Mouse (Mus musculus): ENCODE data around the gene Hadhb. TPM values are rescaled to one million over a fixed set of nuclear protein-coding genes. Genes with fewer than 3 reads are reported as not detected.

Gene Hadhb
- polyA plus RNA-seq, 1 experiment from 2014 or later = 139 TPM

DNA sequence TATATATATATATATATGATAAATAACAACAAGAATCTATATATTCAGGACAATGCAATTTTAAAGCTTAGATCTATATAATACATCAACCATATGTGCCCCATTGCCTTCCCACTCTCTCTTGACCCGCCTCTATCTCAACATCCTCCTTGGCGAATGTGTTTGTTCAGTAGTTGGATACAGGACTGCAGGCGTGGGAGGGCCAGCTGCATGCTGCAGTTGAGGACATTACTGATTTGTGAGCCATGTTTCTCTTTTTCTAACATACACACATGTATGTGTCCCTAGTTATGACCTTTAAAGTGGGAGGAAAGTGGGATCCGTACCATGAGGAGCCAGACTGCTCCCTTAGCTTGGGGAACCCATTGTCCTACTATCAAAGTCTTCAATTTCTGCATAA lies 23.8 kb upstream of the Hadhb start:
- Histone ChIP-seq H3K9ac (replicated peaks; ENCODE audit: low read length) (no peak overlapping the region), H3K4me3 (ENCODE audit: low read depth, low read length) (no peak overlapping the region), H3K27me3 (ENCODE audit: control insufficient read depth, insufficient read depth, low read length) (no peaks in the 10 kb centered on the region), H3K4me1 (ENCODE audit: control insufficient read depth, insufficient read depth, low read length) (no peaks in the 10 kb centered on the region), H3K36me3 (replicated peaks; ENCODE audit: control insufficient read depth, insufficient read depth, low read depth, low read length) (peaks cover 6% of the 10 kb centered on the region), H3K4me2 (ENCODE audit: low read depth, low read length) (no peak overlapping the region), H3K9me3 (replicated peaks; ENCODE audit: control insufficient read depth, low read length) (no peaks in the 10 kb centered on the region), H3K27ac (replicated peaks; ENCODE audit: low read depth, low read length) (no peak overlapping the region)
- DNase-seq (ENCODE audit: low spot score) (no peak), ATAC-seq (replicated peaks; ENCODE audit: insufficient number of reproducible peaks, low FRiP score, low TSS enrichment, low read depth) (no peak)
- WGBS = 87% methylated on average over 4 of the region's 4 CpGs

- H3K4me1 ChIP-seq (ENCODE audit: control insufficient read depth, insufficient read depth, low read length) = no peaks in the 10 kb centered on the region
- peaks cover 6% of the 10 kb centered on the region for H3K36me3 ChIP-seq (replicated peaks; ENCODE audit: control insufficient read depth, insufficient read depth, low read depth, low read length)
- no peak overlapping the region for H3K4me3 ChIP-seq (ENCODE audit: low read depth, low read length)
- H3K27ac ChIP-seq (replicated peaks; ENCODE audit: low read depth, low read length) = no peak overlapping the region
- 96% methylated on average over 2 of the region's 2 CpGs for WGBS
- H3K9me3 ChIP-seq (replicated peaks; ENCODE audit: control insufficient read depth, low read length) = no peaks in the 10 kb centered on the region
- no peaks in the 10 kb centered on the region for H3K27me3 ChIP-seq (ENCODE audit: control insufficient read depth, insufficient read depth, low read length)
- DNase-seq (ENCODE audit: low spot score) (no peak), ATAC-seq (replicated peaks; ENCODE audit: insufficient number of reproducible peaks, low FRiP score, low TSS enrichment, low read depth) (no peak)
- no peak overlapping the region for H3K4me2 ChIP-seq (ENCODE audit: low read depth, low read length)
- H3K9ac ChIP-seq (replicated peaks; ENCODE audit: low read length) = no peak overlapping the region
These were observed 22.9 kb upstream of the Hadhb start for GRCm38 (mm10) chr5:30132173-30132572.

DNA sequence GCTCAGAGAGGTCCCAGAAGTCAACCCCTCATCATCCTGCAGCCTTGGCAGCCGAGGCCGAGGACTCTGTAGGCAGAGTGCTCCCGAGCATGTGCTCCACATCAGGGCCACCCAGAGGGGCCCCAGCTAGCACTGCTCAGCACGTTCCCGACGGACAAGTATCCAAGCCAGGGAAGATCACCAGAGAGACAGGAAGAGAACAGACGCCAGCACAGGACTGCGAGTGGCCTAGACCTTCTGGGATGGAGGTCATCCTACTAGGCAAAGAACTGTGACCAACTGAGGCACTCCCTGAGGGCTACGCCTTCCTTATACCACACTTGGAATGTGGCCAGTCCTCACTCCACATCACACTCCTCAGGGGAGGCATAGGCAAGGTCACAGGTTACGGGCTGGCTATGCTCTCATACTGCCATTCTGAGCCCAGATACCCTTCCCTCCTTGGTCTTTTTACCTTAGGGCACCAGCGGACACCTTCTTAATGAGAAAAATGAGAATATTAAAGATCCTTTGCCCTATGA lies 19.3 kb upstream of the Hadhb start:
- no peaks in the 10 kb centered on the region for H3K4me1 ChIP-seq (ENCODE audit: control insufficient read depth, insufficient read depth, low read length)
- DNase-seq (ENCODE audit: low spot score) (no peak), ATAC-seq (replicated peaks; ENCODE audit: insufficient number of reproducible peaks, low FRiP score, low TSS enrichment, low read depth) (no peak)
- H3K9ac ChIP-seq (replicated peaks; ENCODE audit: low read length) = no peak overlapping the region
- H3K36me3 ChIP-seq (replicated peaks; ENCODE audit: control insufficient read depth, insufficient read depth, low read depth, low read length) = peaks cover 2% of the 10 kb centered on the region; the same call in 1 of the 2 replicates
- no peak overlapping the region for H3K27ac ChIP-seq (replicated peaks; ENCODE audit: low read depth, low read length)
- H3K27me3 ChIP-seq (ENCODE audit: control insufficient read depth, insufficient read depth, low read length) = no peaks in the 10 kb centered on the region
- no peak overlapping the region for H3K4me2 ChIP-seq (ENCODE audit: low read depth, low read length)
- 88% methylated on average over 11 of the region's 11 CpGs for WGBS
- H3K4me3 ChIP-seq (ENCODE audit: low read depth, low read length) = no peak overlapping the region
- H3K9me3 ChIP-seq (replicated peaks; ENCODE audit: control insufficient read depth, low read length) = no peaks in the 10 kb centered on the region

DNA sequence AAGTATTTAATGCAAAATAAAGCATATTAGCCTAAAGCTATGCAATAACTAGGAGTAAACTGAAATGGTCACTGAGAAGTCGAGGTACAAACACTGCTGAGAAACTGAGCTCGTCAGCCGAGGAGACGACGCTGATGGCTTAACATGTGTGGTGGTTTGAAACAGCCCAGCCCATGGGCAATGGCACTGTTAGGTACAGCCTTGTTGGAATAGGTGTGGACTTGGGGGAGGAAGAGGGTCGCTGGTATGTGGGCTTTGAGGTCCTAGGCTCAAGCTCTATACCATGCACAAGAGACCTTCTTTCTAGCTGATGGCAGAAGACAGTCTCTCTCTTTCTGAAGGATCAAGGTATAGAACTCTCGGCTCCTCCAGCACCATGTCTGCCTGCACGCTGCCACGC lies 17.8 kb upstream of the Hadhb start:
- Histone ChIP-seq H3K27ac (replicated peaks; ENCODE audit: low read depth, low read length) (no peak overlapping the region), H3K4me3 (ENCODE audit: low read depth, low read length) (no peak overlapping the region), H3K9ac (replicated peaks; ENCODE audit: low read length) (no peak overlapping the region), H3K4me2 (ENCODE audit: low read depth, low read length) (no peak overlapping the region), H3K36me3 (replicated peaks; ENCODE audit: control insufficient read depth, insufficient read depth, low read depth, low read length) (peaks cover 4% of the 10 kb centered on the region; the same call in 1 of the 2 replicates), H3K4me1 (ENCODE audit: control insufficient read depth, insufficient read depth, low read length) (no peaks in the 10 kb centered on the region), H3K27me3 (ENCODE audit: control insufficient read depth, insufficient read depth, low read length) (no peaks in the 10 kb centered on the region), H3K9me3 (replicated peaks; ENCODE audit: control insufficient read depth, low read length) (no peaks in the 10 kb centered on the region)
- ATAC-seq (replicated peaks; ENCODE audit: insufficient number of reproducible peaks, low FRiP score, low TSS enrichment, low read depth) = no peak
- 94% methylated on average over 9 of the region's 9 CpGs for WGBS
- no peak for DNase-seq (ENCODE audit: low spot score)

GRCm38 (mm10) chr5:30138193-30138592 lies 16.9 kb upstream of the Hadhb start:
- 89% methylated on average over 4 of the region's 4 CpGs for WGBS
- no peak for ATAC-seq (replicated peaks; ENCODE audit: insufficient number of reproducible peaks, low FRiP score, low TSS enrichment, low read depth)
- H3K9ac ChIP-seq (replicated peaks; ENCODE audit: low read length) = no peak overlapping the region
- H3K27me3 ChIP-seq (ENCODE audit: control insufficient read depth, insufficient read depth, low read length) = no peaks in the 10 kb centered on the region
- H3K36me3 ChIP-seq (replicated peaks; ENCODE audit: control insufficient read depth, insufficient read depth, low read depth, low read length) = peaks cover 2% of the 10 kb centered on the region
- no peaks in the 10 kb centered on the region for H3K9me3 ChIP-seq (replicated peaks; ENCODE audit: control insufficient read depth, low read length)
- no peak overlapping the region for H3K4me3 ChIP-seq (ENCODE audit: low read depth, low read length)
- H3K27ac ChIP-seq (replicated peaks; ENCODE audit: low read depth, low read length) = no peak overlapping the region
- H3K4me1 ChIP-seq (ENCODE audit: control insufficient read depth, insufficient read depth, low read length) = no peaks in the 10 kb centered on the region
- no peak for DNase-seq (ENCODE audit: low spot score)
- no peak overlapping the region for H3K4me2 ChIP-seq (ENCODE audit: low read depth, low read length)

DNA sequence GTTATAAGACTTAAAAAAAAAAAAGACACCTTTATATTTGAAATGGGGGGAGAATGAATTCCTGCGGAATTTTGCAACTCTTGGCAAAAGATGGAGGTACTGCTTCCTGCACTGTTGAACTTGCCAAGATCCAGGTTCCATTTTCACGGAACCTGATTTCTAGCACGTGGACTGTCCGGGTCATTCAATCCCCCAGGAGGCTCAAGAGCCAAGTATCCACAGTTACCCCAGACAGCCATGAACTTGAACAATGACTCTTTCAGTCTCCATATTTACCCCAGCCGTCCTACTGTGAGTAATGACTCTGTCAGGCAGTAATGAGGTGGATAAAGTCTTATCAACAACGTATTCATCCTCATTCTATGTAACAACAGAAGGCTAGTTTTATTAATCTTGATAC lies 8.5 kb upstream of the Hadhb start:
- no peaks in the 10 kb centered on the region for H3K4me1 ChIP-seq (ENCODE audit: control insufficient read depth, insufficient read depth, low read length)
- no peak overlapping the region for H3K4me3 ChIP-seq (ENCODE audit: low read depth, low read length)
- H3K27me3 ChIP-seq (ENCODE audit: control insufficient read depth, insufficient read depth, low read length) = no peaks in the 10 kb centered on the region
- no peak overlapping the region for H3K27ac ChIP-seq (replicated peaks; ENCODE audit: low read depth, low read length)
- H3K9me3 ChIP-seq (replicated peaks; ENCODE audit: control insufficient read depth, low read length) = no peaks in the 10 kb centered on the region
- H3K4me2 ChIP-seq (ENCODE audit: low read depth, low read length) = no peak overlapping the region
- WGBS = 91% methylated on average over 6 of the region's 6 CpGs
- H3K9ac ChIP-seq (replicated peaks; ENCODE audit: low read length) = no peak overlapping the region
- H3K36me3 ChIP-seq (replicated peaks; ENCODE audit: control insufficient read depth, insufficient read depth, low read depth, low read length) = no peaks in the 10 kb centered on the region; the same call in none of the 2 replicates
- DNase-seq (ENCODE audit: low spot score) (no peak), ATAC-seq (replicated peaks; ENCODE audit: insufficient number of reproducible peaks, low FRiP score, low TSS enrichment, low read depth) (no peak)

DNA sequence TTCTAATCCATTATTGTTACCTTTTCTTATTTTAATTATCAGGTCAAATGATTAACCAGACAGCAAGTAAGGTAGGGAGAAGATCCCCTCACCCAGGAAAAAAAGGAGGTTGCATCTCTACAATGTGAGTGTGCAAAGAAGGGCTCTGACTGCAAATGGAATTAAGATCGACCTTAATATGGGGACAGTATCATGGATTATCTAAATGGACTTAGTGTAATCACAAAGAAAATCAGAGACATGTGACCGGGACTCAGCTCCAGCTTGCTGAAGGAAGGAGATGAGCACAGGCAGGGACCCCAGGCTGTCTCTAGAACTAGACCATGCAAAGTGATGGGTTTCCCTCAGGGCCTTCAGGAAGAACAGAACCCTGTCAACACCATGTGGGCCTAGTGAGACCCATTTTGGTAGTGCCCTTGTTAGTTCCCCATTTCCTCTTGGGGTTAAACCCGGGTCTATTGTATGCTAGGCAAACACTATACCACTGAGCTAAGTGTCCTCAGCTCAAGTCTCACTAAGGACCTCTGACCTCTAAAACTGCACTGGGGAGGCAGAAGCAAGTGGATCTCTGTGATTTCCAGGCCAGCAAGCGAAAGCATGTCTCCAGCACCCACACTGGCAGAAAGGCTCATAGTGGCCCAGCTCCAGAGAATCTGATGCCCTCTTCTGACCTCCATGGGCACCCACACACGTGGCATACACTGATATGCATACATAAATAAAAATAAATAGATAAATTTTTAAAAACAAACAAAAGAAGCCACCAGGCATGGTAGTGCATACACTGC lies 6.7 kb upstream of the Hadhb start:
- Histone ChIP-seq H3K4me2 (ENCODE audit: low read depth, low read length) (no peak overlapping the region), H3K27me3 (ENCODE audit: control insufficient read depth, insufficient read depth, low read length) (no peaks in the 10 kb centered on the region), H3K36me3 (replicated peaks; ENCODE audit: control insufficient read depth, insufficient read depth, low read depth, low read length) (no peaks in the 10 kb centered on the region; the same call in 1 of the 2 replicates), H3K4me1 (ENCODE audit: control insufficient read depth, insufficient read depth, low read length) (no peaks in the 10 kb centered on the region), H3K4me3 (ENCODE audit: low read depth, low read length) (no peak overlapping the region), H3K9me3 (replicated peaks; ENCODE audit: control insufficient read depth, low read length) (no peaks in the 10 kb centered on the region), H3K27ac (replicated peaks; ENCODE audit: low read depth, low read length) (no peak overlapping the region), H3K9ac (replicated peaks; ENCODE audit: low read length) (no peak overlapping the region)
- ATAC-seq (replicated peaks; ENCODE audit: insufficient number of reproducible peaks, low FRiP score, low TSS enrichment, low read depth) = no peak
- 87% methylated on average over 5 of the region's 5 CpGs for WGBS
- DNase-seq (ENCODE audit: low spot score) = no peak

GRCm38 (mm10) chr5:30152007-30152406 lies 3.0 kb upstream of the Hadhb start:
- ATAC-seq (replicated peaks; ENCODE audit: insufficient number of reproducible peaks, low FRiP score, low TSS enrichment, low read depth) (no peak), DNase-seq (ENCODE audit: low spot score) (no peak)
- no peak overlapping the region for H3K4me2 ChIP-seq (ENCODE audit: low read depth, low read length)
- H3K4me3 ChIP-seq (ENCODE audit: low read depth, low read length) = no peak overlapping the region
- H3K27ac ChIP-seq (replicated peaks; ENCODE audit: low read depth, low read length) = no peak overlapping the region
- H3K9ac ChIP-seq (replicated peaks; ENCODE audit: low read length) = no peak overlapping the region
- no peaks in the 10 kb centered on the region for H3K9me3 ChIP-seq (replicated peaks; ENCODE audit: control insufficient read depth, low read length)
- WGBS = 84% methylated on average over 4 of the region's 4 CpGs
- H3K27me3 ChIP-seq (ENCODE audit: control insufficient read depth, insufficient read depth, low read length) = no peaks in the 10 kb centered on the region
- H3K36me3 ChIP-seq (replicated peaks; ENCODE audit: control insufficient read depth, insufficient read depth, low read depth, low read length) = no peaks in the 10 kb centered on the region
- H3K4me1 ChIP-seq (ENCODE audit: control insufficient read depth, insufficient read depth, low read length) = no peaks in the 10 kb centered on the region
